Mouse (Mus musculus) liver, embryonic 14.5 days (tissue): ENCODE measurements around the gene Rbm8a.

Experiments
- CTCF ChIP-seq: IDR thresholded peaks from 2 replicates; pipeline ENCODE4 v1.5.1; 2016; ENCODE audit warnings: antibody characterized with exemption, low read depth, control low read depth
- EP300 ChIP-seq: IDR thresholded peaks from 2 replicates; pipeline ENCODE4 v1.6.1; 2016; ENCODE audit warnings: antibody characterized with exemption, low read depth

DNA sequence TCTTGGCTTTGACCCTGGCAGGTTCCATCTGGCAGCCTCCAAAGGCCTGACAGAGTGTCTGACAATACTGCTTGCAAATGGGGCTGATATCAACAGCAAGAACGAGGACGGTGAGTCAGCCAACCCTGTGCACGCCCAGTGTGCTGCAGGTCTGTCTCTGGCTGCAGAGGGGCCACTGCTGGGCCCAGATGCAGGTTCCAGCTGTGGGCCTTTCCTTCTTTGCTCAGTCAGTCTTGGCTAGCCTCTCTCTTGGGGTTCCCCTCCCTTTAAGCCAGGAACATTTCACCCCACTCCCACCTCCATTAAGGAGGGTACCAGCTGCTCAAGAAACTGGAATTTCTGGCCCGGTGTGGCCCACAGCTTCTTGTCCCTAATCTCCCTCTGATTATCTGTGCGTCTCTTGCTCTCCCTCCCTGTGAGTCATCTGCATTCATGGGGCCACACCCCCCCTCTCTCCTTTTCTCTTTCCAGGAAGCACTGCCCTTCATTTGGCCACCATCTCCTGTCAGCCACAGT is 49.5 kb downstream of the Rbm8a start:
- TF ChIP-seq EP300 (no peak), CTCF (no peak)
